Mouse (Mus musculus) CH12.LX (cell line): ENCODE measurements at regions not wholly inside any gene's neighbourhood (a gene's known extent, or its start where the extent isn't known, plus 50 kb on each side); places are given as distances from the start of the nearest gene placed in this dataset.

Source experiments
- DNase-seq: peaks from one replicate; pipeline ENCODE4 v3.0.0-alpha.2; 2013; ENCODE audit errors: extremely low read depth
- H3K27ac ChIP-seq: 2 replicates; pipeline ENCODE4 v1.5.1; 2012; ENCODE audit warnings: low read depth, mild to moderate bottlenecking, control low read depth, moderate library complexity; ENCODE audit not compliant: insufficient read depth
- H3K27me3 ChIP-seq: replicated peaks from 2 replicates; pipeline ENCODE3; 2012; ENCODE audit warnings: inconsistent platforms
- H3K36me3 ChIP-seq, 2 experiments: replicated peaks in 1 of 2; 2 replicates each; pipeline versions ENCODE3 to v1.6.1; 2012; ENCODE audit warnings: inconsistent platforms in 1 of 2, low read length in 1 of 2, mild to moderate bottlenecking in 1 of 2, mixed read lengths in 1 of 2, moderate library complexity in 1 of 2; ENCODE audit not compliant: control insufficient read depth in 1 of 2, insufficient read depth in 1 of 2
- H3K4me1 ChIP-seq, 2 experiments: 2 replicates each; pipeline ENCODE4 v1.6.1; 2012; ENCODE audit warnings: inconsistent platforms in 1 of 2, moderate library complexity in 1 of 2; ENCODE audit not compliant: insufficient read depth in 2 of 2, control insufficient read depth in 1 of 2
- H3K4me2 ChIP-seq: 2 replicates; pipeline ENCODE4 v1.6.1; 2012; ENCODE audit warnings: low read depth, mild to moderate bottlenecking, control low read depth; ENCODE audit not compliant: poor library complexity, insufficient read depth, severe bottlenecking
- H3K4me3 ChIP-seq, 3 experiments: fragments of 150-350 bp in 1 of 3; sonication (generic) in 1 of 3; replicated peaks in 1 of 3; 2 replicates each; pipeline versions ENCODE3 to v1.5.1; 2011 to 2012; ENCODE audit warnings: low read depth in 2 of 3, low read length in 2 of 3, mild to moderate bottlenecking in 2 of 3, moderate library complexity in 2 of 3, control low read depth in 1 of 3, improper control_type of control experiment in 1 of 3, inconsistent platforms in 1 of 3, mixed read lengths in 1 of 3; ENCODE audit not compliant: poor library complexity in 1 of 3
- H3K79me2 ChIP-seq: replicated peaks from 2 replicates; pipeline ENCODE4 v1.6.1; 2012; ENCODE audit warnings: mild to moderate bottlenecking, moderate library complexity; ENCODE audit not compliant: control insufficient read depth, poor library complexity, insufficient read depth, severe bottlenecking; ENCODE audit errors: extremely low read depth
- H3K9ac ChIP-seq: 2 replicates; pipeline ENCODE4 v1.6.1; 2012; ENCODE audit warnings: low read depth, mild to moderate bottlenecking, control low read depth, moderate library complexity; ENCODE audit not compliant: insufficient read depth
- H3K9me3 ChIP-seq: replicated peaks from 2 replicates; pipeline ENCODE3; 2012; ENCODE audit warnings: low read length, inconsistent platforms, mixed read lengths
- HCFC1 ChIP-seq: IDR thresholded peaks from 2 replicates; pipeline ENCODE4 v1.6.1; 2012; ENCODE audit warnings: low read depth, mild to moderate bottlenecking, inconsistent platforms, low read length, improper control_type of control experiment
- JUND ChIP-seq: conservative IDR thresholded peaks from 2 replicates; pipeline ENCODE4 v1.6.1; 2011; ENCODE audit warnings: low read depth, low read length, improper control_type of control experiment
- MAFK ChIP-seq: IDR thresholded peaks from 2 replicates; pipeline ENCODE4 v1.6.1; 2011; ENCODE audit warnings: low read length, improper control_type of control experiment; ENCODE audit not compliant: insufficient replicate concordance
- MAX ChIP-seq: IDR thresholded peaks from 2 replicates; pipeline ENCODE4 v1.6.1; 2011; ENCODE audit warnings: low read length, improper control_type of control experiment
- MEF2A ChIP-seq: IDR thresholded peaks from 2 replicates; pipeline ENCODE4 v1.6.1; 2014; ENCODE audit warnings: low read depth, mild to moderate bottlenecking, inconsistent platforms, low read length, improper control_type of control experiment, borderline replicate concordance
- MXI1 ChIP-seq: IDR thresholded peaks from 2 replicates; pipeline ENCODE4 v1.6.1; 2011; ENCODE audit warnings: mild to moderate bottlenecking, low read depth, low read length, improper control_type of control experiment
- MYC ChIP-seq: IDR thresholded peaks from 2 replicates; pipeline ENCODE4 v1.6.1; 2011; ENCODE audit warnings: low read depth, mild to moderate bottlenecking, improper control_type of control experiment, low read length
- NRF1 ChIP-seq: IDR thresholded peaks from 2 replicates; pipeline ENCODE4 v1.6.1; 2014; ENCODE audit warnings: low read depth, mild to moderate bottlenecking, inconsistent platforms, low read length, improper control_type of control experiment, moderate library complexity
- PAX5 ChIP-seq: IDR thresholded peaks from 2 replicates; pipeline ENCODE4 v1.6.1; 2012; ENCODE audit warnings: low read length, inconsistent platforms, mixed read lengths
- POLR2A ChIP-seq: IDR thresholded peaks from 2 replicates; pipeline ENCODE4 v1.6.1; 2011; ENCODE audit warnings: low read depth, mild to moderate bottlenecking, improper control_type of control experiment, low read length
- RCOR1 ChIP-seq: conservative IDR thresholded peaks from 2 replicates; pipeline ENCODE4 v1.6.1; 2012; ENCODE audit warnings: low read depth, mild to moderate bottlenecking, inconsistent platforms, low read length, improper control_type of control experiment
- SMC3 ChIP-seq: IDR thresholded peaks from 2 replicates; pipeline ENCODE4 v1.6.1; 2011; ENCODE audit warnings: low read depth, low read length, improper control_type of control experiment
- TBP ChIP-seq: conservative IDR thresholded peaks from 2 replicates; pipeline ENCODE4 v1.6.1; 2011; ENCODE audit warnings: low read depth, low read length, improper control_type of control experiment
- UBTF ChIP-seq: IDR thresholded peaks from 2 replicates; pipeline ENCODE4 v1.6.1; 2012; ENCODE audit warnings: low read depth, mild to moderate bottlenecking, inconsistent platforms, low read length, improper control_type of control experiment, moderate library complexity
- USF2 ChIP-seq: conservative IDR thresholded peaks from 2 replicates; pipeline ENCODE4 v1.6.1; 2011; ENCODE audit warnings: low read depth, low read length, improper control_type of control experiment
- ZMIZ1 ChIP-seq: IDR thresholded peaks from 2 replicates; pipeline ENCODE4 v1.6.1; 2012; ENCODE audit warnings: low read depth, mild to moderate bottlenecking, inconsistent platforms, low read length, improper control_type of control experiment
- ZNF384 ChIP-seq: IDR thresholded peaks from 2 replicates; pipeline ENCODE4 v1.6.1; 2012; ENCODE audit warnings: low read depth, low read length, improper control_type of control experiment, inconsistent platforms
- dilution Hi-C: fragments of 300-500 bp; cut with MboI; formaldehyde crosslinking; loops from 2 replicates; pipeline ENCODE4 v1.14.3; 2020; ENCODE audit warnings: low sequenced_read_pairs; ENCODE audit not compliant: extremely low pct_unique_long_range_greater_than_20kb, extremely low pct_ligation_motif_present
- in situ Hi-C: fragments of 300-500 bp; cut with MboI; formaldehyde crosslinking; loops from 3 replicates; pipeline ENCODE4 v1.14.3; 2019; ENCODE audit warnings: low sequenced_read_pairs, low pct_ligation_motif_present, low pct_unique_long_range_greater_than_20kb, mixed read lengths

DNA sequence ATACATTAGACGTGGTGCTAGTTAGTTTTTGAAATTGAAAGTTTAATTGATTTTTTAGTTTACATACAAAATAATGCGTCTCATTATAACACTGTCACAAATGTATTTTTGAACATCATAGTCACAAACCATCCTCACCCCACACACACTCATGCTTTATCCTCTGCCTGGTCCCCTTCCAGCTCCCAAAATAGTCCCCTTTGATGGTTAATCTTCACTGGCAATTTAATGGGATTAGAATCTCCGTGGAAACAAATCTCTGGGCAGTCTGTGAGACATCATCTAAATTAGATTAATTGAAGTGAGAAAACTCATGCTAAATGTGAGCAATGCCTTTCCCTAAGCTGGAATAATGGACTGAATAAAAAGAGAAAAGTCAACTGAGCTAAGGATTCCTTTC, 54.0 kb upstream of the Thrb start:
- DNase-seq = no peak
- in situ Hi-C loops = no loop called here
- dilution Hi-C loops = no loop called here

GRCm38 (mm10) chr14:17607186-17607585, 52.9 kb upstream of the Thrb start:
- DNase-seq = no peak

More for the DNA sequence above, 54.0 kb upstream of the Thrb start:
- H3K27ac ChIP-seq = no peak overlapping the region
- no peaks in the 10 kb centered on the region for H3K79me2 ChIP-seq
- no peaks in the 10 kb centered on the region for H3K27me3 ChIP-seq
- H3K9me3 ChIP-seq = no peaks in the 10 kb centered on the region
- no peaks in the 10 kb centered on the region for H3K36me3 ChIP-seq
- no peak overlapping the region for H3K4me3 ChIP-seq
- no peak overlapping the region for H3K9ac ChIP-seq
- no peak overlapping the region for H3K4me2 ChIP-seq
- TF ChIP-seq NRF1 = no peak
- no peaks in the 10 kb centered on the region for H3K4me1 ChIP-seq

More at GRCm38 (mm10) chr14:17607186-17607585, 52.9 kb upstream of the Thrb start:
- in situ Hi-C loops (no loop called here), dilution Hi-C loops (no loop called here)
- no peaks in the 10 kb centered on the region for H3K79me2 ChIP-seq
- no peak overlapping the region for H3K27ac ChIP-seq
- no peak overlapping the region for H3K4me2 ChIP-seq
- no peaks in the 10 kb centered on the region for H3K27me3 ChIP-seq
- no peaks in the 10 kb centered on the region for H3K9me3 ChIP-seq
- TF ChIP-seq HCFC1 (no peak), MAFK (no peak), RCOR1 (no peak), PAX5 (no peak), JUND (no peak), MEF2A (no peak), USF2 (no peak), MXI1 (no peak), ZNF384 (no peak), TBP (no peak), POLR2A (no peak), SMC3 (no peak), MYC (no peak), MAX (no peak), UBTF (no peak), ZMIZ1 (no peak)
- H3K4me3 ChIP-seq = no peak overlapping the region
- H3K36me3 ChIP-seq = no peaks in the 10 kb centered on the region
- no peaks in the 10 kb centered on the region for H3K4me1 ChIP-seq
- no peak overlapping the region for H3K9ac ChIP-seq
